9 mouse cellular contexts compared by ENCODE assay signal in the genomic region with DNA sequence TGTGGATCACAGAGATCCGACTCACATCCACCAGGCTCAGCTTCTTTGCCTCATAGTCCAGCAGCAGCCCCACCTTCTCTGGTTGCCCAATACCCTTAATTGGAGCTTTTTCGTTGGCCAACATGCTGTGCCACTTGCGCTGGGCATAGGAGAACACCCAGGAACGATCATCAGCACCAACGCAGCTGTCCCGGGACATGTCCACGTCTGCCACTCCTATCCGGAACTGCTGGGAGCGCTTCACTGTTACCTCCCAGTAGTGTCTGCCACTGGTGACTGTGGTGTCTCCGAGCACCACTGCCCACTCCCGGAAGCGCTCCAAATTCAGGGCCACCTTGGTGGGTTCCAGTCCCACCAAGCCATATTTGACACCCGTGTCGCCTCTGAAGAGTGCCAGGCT. TPM values are rescaled to one million over a fixed set of nuclear protein-coding genes. Genes with fewer than 3 reads are reported as not detected.
DNase-seq lines count a peak whose midpoint lies in the region; ATAC-seq and TF ChIP-seq lines count a peak whose summit lies in the region.
"Had no signal": no experiment of that assay in that cellular context is flagged by ENCODE, and none has a peak within 500 bp of the region (broad histone marks: within the 10 kb centered on the region; RNA-seq: fewer than 3 reads in every experiment).

No protein-coding gene starts in this region.

- H3K27ac ChIP-seq in heart, embryonic 15.5 days: peak overlapping the region; percentile 69; the same call in 1 of the 2 replicates
- no peak overlapping the region for H3K27ac ChIP-seq in limb, embryonic 14.5 days (replicated peaks; ENCODE audit: low read depth, low read length)
- H3K27ac ChIP-seq in neural tube, embryonic 14.5 days (ENCODE audit: low read depth, low read length): no peak overlapping the region

- peak overlapping the region; percentile 74 for H3K9ac ChIP-seq in heart, embryonic 15.5 days
- H3K9ac ChIP-seq in limb, embryonic 14.5 days (ENCODE audit: low read depth, low read length, severe bottlenecking): peak overlapping the region; percentile 61
- peak overlapping the region; percentile 62 for H3K9ac ChIP-seq in neural tube, embryonic 14.5 days (replicated peaks; ENCODE audit: low read depth, low read length)

- no peaks in the 10 kb centered on the region for H3K36me3 ChIP-seq in heart, embryonic 15.5 days
- H3K36me3 ChIP-seq in limb, embryonic 14.5 days (ENCODE audit: control insufficient read depth, insufficient read depth, low read length): peaks cover 5% of the 10 kb centered on the region; the same call in 1 of the 2 replicates
- H3K36me3 ChIP-seq in neural tube, embryonic 14.5 days (ENCODE audit: control insufficient read depth, insufficient read depth, low read length): no peaks in the 10 kb centered on the region

- no peak for TF ChIP-seq POLR2A in limb, embryonic 14.5 days (IDR thresholded peaks at IDR 0.05; ENCODE audit: borderline replicate concordance, extremely low read depth, insufficient read depth, insufficient read length)

- peak overlapping the region; percentile 76 for H3K4me3 ChIP-seq in heart, embryonic 15.5 days
- peak overlapping the region; percentile 65 for H3K4me3 ChIP-seq in limb, embryonic 14.5 days (replicated peaks; ENCODE audit: low read length)
- peak overlapping the region; percentile 54 for H3K4me3 ChIP-seq in neural tube, embryonic 14.5 days (ENCODE audit: low read depth, low read length)

- peak; percentile 29 to 77 for DNase-seq in adrenal gland, adult (ENCODE audit: inconsistent age in 2 of 2, low spot score in 1 of 2)
- no peak for DNase-seq in adrenal gland, adult 8-10 months
- peak; percentile 27 to 40 for DNase-seq in spleen, postnatal 10 days (ENCODE audit: low spot score in 2 of 2)
- no peak for DNase-seq in spleen, adult 12 weeks (ENCODE audit: low spot score)
- DNase-seq in limb, embryonic 14.5 days (ENCODE audit: low spot score): no peak
- no peak for DNase-seq in right cerebral cortex, adult 18-20 months

- 18% methylated on average over 14 of the region's 14 CpGs for WGBS in heart, embryonic 15.5 days
- 22% methylated on average over 14 of the region's 14 CpGs for WGBS in limb, embryonic 14.5 days
- WGBS in neural tube, embryonic 14.5 days: 26% methylated on average over 14 of the region's 14 CpGs

- no peak for ATAC-seq in heart, embryonic 15.5 days (replicated peaks; ENCODE audit: insufficient number of reproducible peaks, insufficient read depth, low FRiP score, low read depth)
- ATAC-seq in limb, embryonic 14.5 days (ENCODE audit: low FRiP score, low read depth): no peak
- 0 out of 2 replicates have a peak, but pooled peaks have one; percentile 22 for ATAC-seq in neural tube, embryonic 14.5 days (ENCODE audit: low read depth)

- peaks cover 16% of the 10 kb centered on the region for H3K4me1 ChIP-seq in heart, embryonic 15.5 days (replicated peaks)
- peaks cover 5% of the 10 kb centered on the region for H3K4me1 ChIP-seq in limb, embryonic 14.5 days (ENCODE audit: control insufficient read depth, insufficient read depth, low read length)
- H3K4me1 ChIP-seq in neural tube, embryonic 14.5 days (ENCODE audit: control insufficient read depth, insufficient read depth, low read length): peaks cover 12% of the 10 kb centered on the region; the same call in 1 of the 2 replicates

- peaks cover 3% of the 10 kb centered on the region; the same call in 1 of the 2 replicates for H3K27me3 ChIP-seq in heart, embryonic 15.5 days
- no peaks in the 10 kb centered on the region for H3K27me3 ChIP-seq in limb, embryonic 14.5 days (ENCODE audit: control insufficient read depth, insufficient read depth, low read length)
- H3K27me3 ChIP-seq in neural tube, embryonic 14.5 days (ENCODE audit: control insufficient read depth, insufficient read depth, low read length): no peaks in the 10 kb centered on the region

- H3K4me2 ChIP-seq in heart, embryonic 15.5 days: peak overlapping the region; percentile 93
- H3K4me2 ChIP-seq in limb, embryonic 14.5 days (replicated peaks; ENCODE audit: low read depth, low read length, severe bottlenecking): peak overlapping the region; percentile 89
- H3K4me2 ChIP-seq in neural tube, embryonic 14.5 days (ENCODE audit: low read depth, low read length): peak overlapping the region; percentile 88

- H3K9me3 ChIP-seq in heart, embryonic 15.5 days (replicated peaks): no peaks in the 10 kb centered on the region
- no peaks in the 10 kb centered on the region for H3K9me3 ChIP-seq in limb, embryonic 14.5 days (ENCODE audit: control insufficient read depth, low read length)
- H3K9me3 ChIP-seq in neural tube, embryonic 14.5 days (ENCODE audit: control insufficient read depth, low read length): no peaks in the 10 kb centered on the region

RNA-seq across cellular contexts. Expression of a gene that starts 0.7 kb away (rescaled TPM):
- 10 to 100 TPM; 15.3 to 17.3 (median 16.9) TPM for total RNA-seq in adrenal gland, adult 8-10 months (2022)
- 37.9 and 38.6 TPM in 2 replicates for polyA plus RNA-seq in heart, embryonic 15.5 days (2015; fragmentation: Nextera tagmentation; extraction: Ambion mirVana)
- polyA plus RNA-seq in limb, embryonic 14.5 days (2012; rRNA removed): 22.3 and 27.4 TPM in 2 replicates
- 36.9 and 38.7 TPM in 2 replicates for polyA plus RNA-seq in limb, embryonic 14.5 days (2014; fragmentation: Nextera tagmentation; extraction: Ambion mirVana)
- 20.9 and 22.3 TPM in 2 replicates for polyA plus RNA-seq in neural tube, embryonic 14.5 days (2014; fragmentation: Nextera tagmentation; extraction: Ambion mirVana)

RNA-seq across cellular contexts. Expression of a gene that starts 14.7 kb away (rescaled TPM):
- not detected for total RNA-seq in adrenal gland, adult 8-10 months (2022)
- 0.08 TPM in 1 of 2 replicates, not detected in the other for polyA plus RNA-seq in heart, embryonic 15.5 days (2015; fragmentation: Nextera tagmentation; extraction: Ambion mirVana)
- polyA plus RNA-seq in limb, embryonic 14.5 days (2012; rRNA removed): 0.88 and 1.7 TPM in 2 replicates
- polyA plus RNA-seq in limb, embryonic 14.5 days (2014; fragmentation: Nextera tagmentation; extraction: Ambion mirVana): 0.17 and 0.37 TPM in 2 replicates
- not detected in 2 replicates for polyA plus RNA-seq in neural tube, embryonic 14.5 days (2014; fragmentation: Nextera tagmentation; extraction: Ambion mirVana)
- total RNA-seq: layer of hippocampus, postnatal 36 days had no signal

RNA-seq across cellular contexts. Expression of a gene that starts 16.7 kb away (rescaled TPM):
- total RNA-seq in adrenal gland, adult 8-10 months (2022): 1 to 10 TPM; 2.5 to 4.2 (median 3.5) TPM
- polyA plus RNA-seq in heart, embryonic 15.5 days (2015; fragmentation: Nextera tagmentation; extraction: Ambion mirVana): 0.58 and 0.66 TPM in 2 replicates
- 4.8 and 5.8 TPM in 2 replicates for polyA plus RNA-seq in limb, embryonic 14.5 days (2012; rRNA removed)
- 2.0 and 2.5 TPM in 2 replicates for polyA plus RNA-seq in limb, embryonic 14.5 days (2014; fragmentation: Nextera tagmentation; extraction: Ambion mirVana)
- 2.0 and 2.8 TPM in 2 replicates for polyA plus RNA-seq in neural tube, embryonic 14.5 days (2014; fragmentation: Nextera tagmentation; extraction: Ambion mirVana)

RNA-seq across cellular contexts. Expression of a gene that starts 20.9 kb away (rescaled TPM):
- total RNA-seq in adrenal gland, adult 8-10 months (2022): 10 to 100 TPM in 2 of 4 experiments, 1 to 10 TPM in 2; 8.0 to 14.4 (median 11.1) TPM
- polyA plus RNA-seq in heart, embryonic 15.5 days (2015; fragmentation: Nextera tagmentation; extraction: Ambion mirVana): 22.3 and 32.1 TPM in 2 replicates
- polyA plus RNA-seq in limb, embryonic 14.5 days (2012; rRNA removed): 31.7 and 32.4 TPM in 2 replicates
- 48.6 and 54.7 TPM in 2 replicates for polyA plus RNA-seq in limb, embryonic 14.5 days (2014; fragmentation: Nextera tagmentation; extraction: Ambion mirVana)
- 14.6 and 19.1 TPM in 2 replicates for polyA plus RNA-seq in neural tube, embryonic 14.5 days (2014; fragmentation: Nextera tagmentation; extraction: Ambion mirVana)

RNA-seq across cellular contexts. Expression of a gene that starts 30.9 kb away (rescaled TPM):
- total RNA-seq in adrenal gland, adult 8-10 months (2022): 100 to 1,000 TPM in 2 of 4 experiments, 10 to 100 TPM in 2; 83.6 to 110 (median 99.3) TPM
- 33.8 and 38.2 TPM in 2 replicates for polyA plus RNA-seq in heart, embryonic 15.5 days (2015; fragmentation: Nextera tagmentation; extraction: Ambion mirVana)
- 113 and 117 TPM in 2 replicates for polyA plus RNA-seq in limb, embryonic 14.5 days (2012; rRNA removed)
- polyA plus RNA-seq in limb, embryonic 14.5 days (2014; fragmentation: Nextera tagmentation; extraction: Ambion mirVana): 33.8 and 35.9 TPM in 2 replicates
- polyA plus RNA-seq in neural tube, embryonic 14.5 days (2014; fragmentation: Nextera tagmentation; extraction: Ambion mirVana): 4.7 and 7.6 TPM in 2 replicates

Comparison
In these comparisons a context has a peak if more than half of its experiments do, and no peak if none do; other contexts are left out.
1. DNase-seq: peak in adrenal gland, adult (2 of 2) and spleen, postnatal 10 days (2 of 2); none in adrenal gland, adult 8-10 months (single experiment), spleen, adult 12 weeks (single experiment), limb, embryonic 14.5 days (single experiment) and right cerebral cortex, adult 18-20 months (single experiment).
2. Peak in every context shown above with its lines, with median percentiles within 50 percentile points of each other: H3K4me2 ChIP-seq, H3K4me3 ChIP-seq and H3K9ac ChIP-seq.